Mouse (Mus musculus): Measurements from ENCODE around the gene Tmem30b. TPM values are rescaled to one million over a fixed set of nuclear protein-coding genes. Genes with fewer than 3 reads are reported as not detected.

The Tmem30b gene
- total RNA-seq, 1 experiment from 2014 or later = not detected

Other genes with a start within 250 kb of the Tmem30b start
- gene Prkch, start 38.4 kb upstream of the Tmem30b start, total RNA-seq (2017) = 140 to 209 TPM (median 154 TPM) in 3 replicates

Data from monocyte, adult 5-6 weeks (primary cell).